Mouse (Mus musculus): ENCODE results near the gene Zdhhc7.

DNA sequence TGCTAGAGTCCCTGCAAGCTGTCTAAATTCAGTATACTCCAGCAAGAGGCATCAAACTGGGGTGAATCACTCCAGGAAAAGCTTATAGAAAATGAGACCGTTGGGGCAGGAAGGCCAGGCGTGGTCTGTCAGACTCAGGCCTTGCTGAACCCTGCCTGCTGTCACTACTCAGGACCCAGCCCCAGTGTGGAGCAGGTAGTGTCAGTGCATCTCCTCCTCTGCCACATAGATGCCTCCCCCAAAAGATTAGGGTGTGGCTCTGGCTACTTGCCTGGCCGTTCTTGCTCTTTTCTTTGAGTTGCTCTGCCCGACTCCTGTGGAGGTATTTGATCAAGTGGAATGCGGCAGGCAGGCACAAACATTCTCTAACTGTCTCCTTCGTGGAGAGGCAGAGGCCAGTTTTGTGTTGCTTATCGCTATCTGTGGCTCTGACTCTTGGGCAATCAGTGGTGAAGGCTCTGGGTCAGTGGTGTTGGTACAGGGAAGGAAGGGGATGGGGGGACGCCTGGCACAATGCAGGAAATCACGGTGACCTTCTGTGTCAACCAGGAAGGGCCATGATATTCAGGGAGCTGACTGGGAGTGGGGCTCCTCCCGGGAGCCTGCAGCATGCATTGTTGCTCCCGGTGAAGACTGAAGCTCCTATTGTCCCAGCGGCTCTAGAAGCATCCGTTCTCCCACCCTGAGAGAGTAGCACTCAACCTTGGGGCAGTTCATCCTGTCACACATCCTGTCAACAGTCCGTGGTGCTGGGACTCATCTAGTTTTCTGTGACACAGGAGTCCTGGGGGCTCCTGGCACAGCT, 25.3 kb upstream of the Zdhhc7 start:
- TF ChIP-seq CTCF (IDR thresholded peaks at IDR 0.05; ENCODE audit: low read depth) (no peak), EP300 (IDR thresholded peaks at IDR 0.05; ENCODE audit: low read depth) (no peak)

All from liver, postnatal 0 days (tissue).